Mouse (Mus musculus): ENCODE results near the gene Ehmt1. TPM values are rescaled to one million over a fixed set of nuclear protein-coding genes. Genes with fewer than 3 reads are reported as not detected.

The Ehmt1 gene
- total and polyA plus RNA-seq, 3 experiments: 31.9 to 55.8 TPM; not detected in 1

DNA sequence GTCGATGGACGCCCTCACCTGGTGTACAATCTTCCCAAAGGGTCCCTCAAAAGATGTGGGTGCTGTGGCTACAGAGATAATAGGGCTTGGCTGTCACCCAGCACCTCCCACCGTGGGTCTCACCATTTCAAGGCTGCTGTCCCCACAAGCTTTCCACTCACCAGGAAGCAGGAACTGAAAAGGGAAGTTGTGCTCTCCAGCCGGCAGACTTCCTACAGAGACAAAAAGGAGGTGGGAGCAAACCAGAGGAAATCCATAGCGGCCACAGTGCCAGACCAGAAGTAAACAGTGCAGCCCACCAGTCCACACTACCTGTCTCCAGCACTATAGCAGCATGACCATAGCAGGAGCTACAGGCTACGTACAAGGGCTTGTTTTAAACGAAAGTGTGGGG is 7.5 kb upstream of the Ehmt1 start:
- DNase-seq (ENCODE audit: low read depth, low spot score): peak; percentile 74

GRCm38 (mm10) chr2:24926345-24926964 is 7.0 kb upstream of the Ehmt1 start:
- peaks cover 6 to 16% of the 10 kb centered on the region in 2 experiments for H3K4me1 ChIP-seq (ENCODE audit: control insufficient read depth in 1 of 2, insufficient read depth in 2 of 2, low read length in 2 of 2)
- H3K79me2 ChIP-seq (ENCODE audit: control insufficient read depth, insufficient read depth, low read length, poor library complexity): no peaks in the 10 kb centered on the region
- TF ChIP-seq MXI1 (IDR thresholded peaks at IDR 0.05; ENCODE audit: low read depth, low read length) (no peak), E2F4 (IDR thresholded peaks at IDR 0.05; ENCODE audit: borderline replicate concordance, low read depth, low read length) (no peak), TAL1 (IDR thresholded peaks at IDR 0.05; ENCODE audit: low read length) (peak; percentile 72)
- H3K9me3 ChIP-seq (replicated peaks; ENCODE audit: insufficient read depth, low read length): no peaks in the 10 kb centered on the region
- no peak overlapping the region for H3K9ac ChIP-seq (ENCODE audit: control insufficient read depth, low read depth, low read length, poor library complexity, severe bottlenecking)
- DNase-seq (ENCODE audit: low read depth, low spot score): peak; percentile 68
- H3K27me3 ChIP-seq (ENCODE audit: control insufficient read depth in 1 of 2, insufficient read depth in 2 of 2, low read length in 2 of 2): no peaks in the 10 kb centered on the region
- H3K27ac ChIP-seq (ENCODE audit: control insufficient read depth, low read depth, low read length): peak overlapping the region; percentile 32; the same call in 1 of the 2 replicates
- no peak overlapping the region for H3K4me3 ChIP-seq (ENCODE audit: control insufficient read depth in 1 of 2, insufficient read depth in 1 of 2, low read depth in 2 of 2, low read length in 2 of 2)
- peaks cover 0 to 16% of the 10 kb centered on the region in 2 experiments; a peak in 2 of 4 replicates for H3K36me3 ChIP-seq (ENCODE audit: control insufficient read depth in 1 of 2, insufficient read depth in 2 of 2, low read length in 2 of 2)

More for the DNA sequence above, 7.5 kb upstream of the Ehmt1 start:
- no peaks in the 10 kb centered on the region for H3K27me3 ChIP-seq (ENCODE audit: control insufficient read depth in 1 of 2, insufficient read depth in 2 of 2, low read length in 2 of 2)
- no peaks in the 10 kb centered on the region for H3K9me3 ChIP-seq (replicated peaks; ENCODE audit: insufficient read depth, low read length)
- H3K27ac ChIP-seq (ENCODE audit: control insufficient read depth, low read depth, low read length): peak overlapping the region; percentile 32; the same call in 1 of the 2 replicates
- H3K79me2 ChIP-seq (ENCODE audit: control insufficient read depth, insufficient read depth, low read length, poor library complexity): no peaks in the 10 kb centered on the region
- peaks cover 0 to 16% of the 10 kb centered on the region in 2 experiments; a peak in 2 of 4 replicates for H3K36me3 ChIP-seq (ENCODE audit: control insufficient read depth in 1 of 2, insufficient read depth in 2 of 2, low read length in 2 of 2)
- H3K9ac ChIP-seq (ENCODE audit: control insufficient read depth, low read depth, low read length, poor library complexity, severe bottlenecking): no peak overlapping the region
- H3K4me1 ChIP-seq (ENCODE audit: control insufficient read depth in 1 of 2, insufficient read depth in 2 of 2, low read length in 2 of 2): peaks cover 6 to 16% of the 10 kb centered on the region in 2 experiments
- 0 out of 2 replicates have a peak, but pooled peaks have one; percentile 4 for TF ChIP-seq ZC3H11A (IDR thresholded peaks at IDR 0.05; ENCODE audit: low read depth, low read length)
- 0 out of 2 replicates have a peak, but pooled peaks have one; percentile 19 for TF ChIP-seq TCF12 (IDR thresholded peaks at IDR 0.05; ENCODE audit: low read depth, low read length)
- no peak for TF ChIP-seq TBP (IDR thresholded peaks at IDR 0.05; ENCODE audit: low read depth, low read length)
- no peak for TF ChIP-seq SIN3A (IDR thresholded peaks at IDR 0.05; ENCODE audit: low read length)
- TF ChIP-seq MYB (IDR thresholded peaks at IDR 0.05; ENCODE audit: low read depth, low read length): no peak
- no peak for TF ChIP-seq POLR2AphosphoS2 (IDR thresholded peaks at IDR 0.05; ENCODE audit: low read length)
- TF ChIP-seq CHD1 (IDR thresholded peaks at IDR 0.05; ENCODE audit: low read depth, low read length): no peak
- peak; percentile 32; the same call in 1 of the 2 replicates for TF ChIP-seq ELF1 (IDR thresholded peaks at IDR 0.05; ENCODE audit: low read depth, low read length)
- TF ChIP-seq UBTF (IDR thresholded peaks at IDR 0.05; ENCODE audit: borderline replicate concordance, insufficient read depth, low read depth, low read length): no peak
- no peak for TF ChIP-seq ZNF384 (IDR thresholded peaks at IDR 0.05; ENCODE audit: low read depth, low read length)
- TF ChIP-seq ZMIZ1 (IDR thresholded peaks at IDR 0.05; ENCODE audit: low read depth, low read length): no peak
- 0 out of 2 replicates have a peak, but pooled peaks have one; percentile 28 for TF ChIP-seq GATA1 (IDR thresholded peaks at IDR 0.05; ENCODE audit: low read depth, low read length)
- TF ChIP-seq MAFK (IDR thresholded peaks at IDR 0.05; ENCODE audit: borderline replicate concordance, low read depth, low read length): no peak
- TF ChIP-seq ZKSCAN1 (IDR thresholded peaks at IDR 0.05; ENCODE audit: low read depth, low read length): no peak
- TF ChIP-seq TAL1 (IDR thresholded peaks at IDR 0.05; ENCODE audit: low read length): peak; percentile 49
- no peak for TF ChIP-seq BHLHE40 (IDR thresholded peaks at IDR 0.05; ENCODE audit: borderline replicate concordance, low read depth, low read length)
- TF ChIP-seq SMC3 (IDR thresholded peaks at IDR 0.05; ENCODE audit: low read depth, low read length): no peak
- no peak for TF ChIP-seq USF2 (IDR thresholded peaks at IDR 0.05; ENCODE audit: borderline replicate concordance in 1 of 2, insufficient read depth in 1 of 2, low read depth in 1 of 2, low read length in 2 of 2)
- no peak for TF ChIP-seq NRF1 (IDR thresholded peaks at IDR 0.05; ENCODE audit: insufficient read depth, low read depth, low read length, poor library complexity, severe bottlenecking)
- TF ChIP-seq MEF2A (IDR thresholded peaks at IDR 0.05; ENCODE audit: extremely low read depth, insufficient replicate concordance, low read depth, low read length, poor library complexity, severe bottlenecking): no peak
- H3K4me3 ChIP-seq (ENCODE audit: control insufficient read depth in 1 of 2, insufficient read depth in 1 of 2, low read depth in 2 of 2, low read length in 2 of 2): no peak overlapping the region

All from MEL (cell line).